Mouse (Mus musculus) erythroblast, adult 5-6 weeks (primary cell): ENCODE measurements around the gene Stx4a. TPM values are rescaled to one million over a fixed set of nuclear protein-coding genes. Genes with fewer than 3 reads are reported as not detected.
"Not testable (repeated sequence)": the region's sequence is repeated elsewhere in the genome, so short reads cannot be mapped to it uniquely, and the experiment has no call there.

Experiments
- ATAC-seq: replicated peaks from 2 replicates; pipeline ENCODE4 v1.8.0; 2016; ENCODE audit warnings: moderate number of reproducible peaks, mild to moderate bottlenecking, moderate TSS enrichment, inconsistent platforms; ENCODE audit not compliant: poor library complexity, low FRiP score, severe bottlenecking
- total RNA-seq, 2 experiments: library from RNA; stranded (forward) in 1 of 2; stranded (reverse) in 1 of 2; fragments of 150-400 nt in 1 of 2; fragments of 200-764, 138-1000 nt in 1 of 2; gene quantifications; 2 replicates each; pipeline versions ENCODE4 v1.2.3 to v1.2.4; 2015 to 2017; ENCODE audit warnings: low replicate concordance in 2 of 2

Gene Stx4a
- total RNA-seq, 2 experiments from 2014 or later = 9.8 to 17.9 TPM

DNA sequence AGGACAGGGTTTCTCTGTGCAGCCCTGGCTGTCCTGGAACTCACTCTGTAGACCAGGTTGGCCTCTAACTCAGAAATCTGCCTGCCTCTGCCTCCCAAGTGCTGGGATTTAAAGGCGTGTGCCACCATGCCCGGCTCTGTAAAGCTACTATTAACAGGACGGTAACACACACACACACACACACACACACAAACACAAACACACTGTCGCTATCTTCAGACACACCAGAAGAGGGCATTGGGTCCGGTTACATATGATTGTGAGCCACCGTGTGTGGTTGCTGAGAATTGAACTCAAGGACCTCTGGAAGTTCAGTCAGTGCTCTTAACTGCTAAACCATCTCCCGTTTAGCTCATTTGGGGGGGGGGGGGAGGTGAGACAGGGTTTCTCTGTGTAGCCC lies 71.8 kb downstream of the Stx4a start:
- not testable (repeated sequence) for ATAC-seq

DNA sequence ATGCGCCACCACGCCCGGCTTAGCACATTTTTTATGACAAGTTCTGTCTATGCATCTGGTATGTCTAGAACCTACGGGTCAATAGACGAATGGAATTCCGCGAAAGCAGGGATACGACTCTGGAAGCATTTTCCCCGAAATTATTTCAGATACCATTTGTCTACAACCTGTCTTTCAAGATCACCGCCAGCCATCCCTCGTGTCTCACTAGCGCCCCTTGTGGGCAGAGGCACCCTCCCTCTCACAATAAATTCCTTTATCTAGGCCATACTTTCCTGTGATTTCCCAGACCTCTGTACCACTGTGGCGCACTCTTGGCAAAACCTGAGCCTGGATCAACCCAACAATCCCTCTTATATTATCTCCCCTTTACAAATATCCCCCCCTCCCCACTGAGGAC lies 72.3 kb downstream of the Stx4a start:
- ATAC-seq = peak; percentile 57; the same call in 1 of the 2 replicates

DNA sequence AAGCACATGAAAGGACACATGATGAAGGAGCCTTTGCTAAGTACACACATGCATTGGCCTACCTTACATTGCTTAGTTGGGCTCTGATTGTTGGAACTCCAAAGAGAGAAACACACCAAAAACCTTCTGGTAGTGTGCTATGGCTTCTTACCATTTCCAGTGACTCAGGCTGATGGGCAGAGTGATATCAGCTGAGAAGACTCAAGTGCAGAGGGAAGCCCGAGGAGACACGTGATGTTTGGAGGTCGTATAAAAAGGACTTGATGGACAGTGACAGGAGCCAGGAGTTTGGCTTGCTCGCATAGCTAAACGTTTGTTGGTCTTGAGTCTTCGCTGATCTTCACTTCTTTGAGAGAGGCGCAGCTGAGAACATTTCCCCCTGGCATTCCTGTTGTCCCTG lies 73.4 kb downstream of the Stx4a start:
- ATAC-seq = no peak

DNA sequence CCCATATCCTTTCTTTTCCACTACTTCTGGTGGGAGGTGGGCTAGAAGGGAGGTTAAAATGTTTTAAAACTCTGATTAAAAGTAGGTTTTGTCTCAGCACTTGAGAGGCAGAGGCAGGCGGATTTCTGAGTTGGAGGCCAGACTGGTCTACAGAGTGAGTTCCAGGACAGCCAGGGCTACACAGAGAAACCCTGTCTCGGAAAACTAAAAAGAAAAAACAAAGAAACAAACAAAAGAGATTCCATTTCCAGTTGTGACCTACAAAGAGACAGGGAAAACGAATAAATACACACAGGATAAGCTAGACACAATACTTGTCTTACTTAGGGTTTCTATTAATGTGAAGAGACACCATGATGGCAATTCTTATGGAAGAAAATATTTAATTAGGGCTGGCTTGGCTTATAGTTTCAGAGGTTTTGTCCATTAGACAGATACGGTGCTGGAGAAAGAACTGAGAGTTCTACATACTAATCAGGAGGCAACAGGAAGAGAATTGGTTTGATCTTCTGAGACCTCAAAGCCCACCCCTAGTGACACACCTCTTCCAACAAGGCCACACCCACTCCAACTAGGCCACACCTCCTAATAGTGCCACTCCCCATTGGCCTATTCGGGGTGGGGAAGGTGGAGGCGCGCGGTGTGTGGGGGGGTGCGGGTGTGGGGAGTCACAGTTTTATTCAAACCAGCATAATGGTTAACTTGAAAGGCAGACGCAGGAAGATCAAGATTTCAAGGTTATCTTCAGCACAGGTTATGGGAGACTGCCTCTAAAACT lies 74.3 kb downstream of the Stx4a start:
- ATAC-seq = no peak

Other genes starting within 250 kb of the Stx4a start
- gene Ccdc189, start 235.7 kb upstream of the Stx4a start, total RNA-seq (2015; ENCODE audit: low replicate concordance) = 4.0 and 14.0 TPM in 2 replicates
- gene Ccdc189, start 235.7 kb upstream of the Stx4a start, total RNA-seq (2017; ENCODE audit: low replicate concordance) = 26.1 and 31.4 TPM in 2 replicates
- 17.1 and 18.1 TPM in 2 replicates for gene Rnf40, start 235.5 kb upstream of the Stx4a start, total RNA-seq (2015; ENCODE audit: low replicate concordance)
- gene Rnf40, start 235.5 kb upstream of the Stx4a start, total RNA-seq (2017; ENCODE audit: low replicate concordance) = 41.8 and 86.0 TPM in 2 replicates
- gene Zfp629, start 208.5 kb upstream of the Stx4a start, total RNA-seq (2015; ENCODE audit: low replicate concordance) = 0.77 and 0.84 TPM in 2 replicates
- gene Zfp629, start 208.5 kb upstream of the Stx4a start, total RNA-seq (2017; ENCODE audit: low replicate concordance) = 2.0 and 3.2 TPM in 2 replicates
- gene Bcl7c, start 115.4 kb upstream of the Stx4a start, total RNA-seq (2015; ENCODE audit: low replicate concordance) = 28.8 and 41.3 TPM in 2 replicates
- gene Bcl7c, start 115.4 kb upstream of the Stx4a start, total RNA-seq (2017; ENCODE audit: low replicate concordance) = 3.8 and 4.3 TPM in 2 replicates
- gene Ctf1, start 111.6 kb upstream of the Stx4a start, total RNA-seq (2015; ENCODE audit: low replicate concordance) = 0.63 TPM in 1 of 2 replicates, not detected in the other
- gene Ctf1, start 111.6 kb upstream of the Stx4a start, total RNA-seq (2017; ENCODE audit: low replicate concordance) = not detected in 2 replicates
- not detected in 2 replicates for gene Ctf2, start 92.1 kb upstream of the Stx4a start, total RNA-seq (2015; ENCODE audit: low replicate concordance)
- not detected in 2 replicates for gene Ctf2, start 92.1 kb upstream of the Stx4a start, total RNA-seq (2017; ENCODE audit: low replicate concordance)
- 2.7 and 6.0 TPM in 2 replicates for gene Fbxl19, start 79.8 kb upstream of the Stx4a start, total RNA-seq (2015; ENCODE audit: low replicate concordance)
- 3.1 and 6.2 TPM in 2 replicates for gene Fbxl19, start 79.8 kb upstream of the Stx4a start, total RNA-seq (2017; ENCODE audit: low replicate concordance)
- 2.9 and 9.0 TPM in 2 replicates for gene Orai3, start 54.5 kb upstream of the Stx4a start, total RNA-seq (2015; ENCODE audit: low replicate concordance)
- gene Orai3, start 54.5 kb upstream of the Stx4a start, total RNA-seq (2017; ENCODE audit: low replicate concordance) = 5.7 and 9.8 TPM in 2 replicates
- gene Setd1a, start 47.6 kb upstream of the Stx4a start, total RNA-seq (2015; ENCODE audit: low replicate concordance) = 3.8 and 18.2 TPM in 2 replicates
- gene Setd1a, start 47.6 kb upstream of the Stx4a start, total RNA-seq (2017; ENCODE audit: low replicate concordance) = 8.9 and 11.3 TPM in 2 replicates
- 7.5 TPM in 1 of 2 replicates, not detected in the other for gene Gm49388, start 38.7 kb upstream of the Stx4a start, total RNA-seq (2015; ENCODE audit: low replicate concordance)
- gene Gm49388, start 38.7 kb upstream of the Stx4a start, total RNA-seq (2017; ENCODE audit: low replicate concordance) = 2.0 and 5.3 TPM in 2 replicates
- gene Hsd3b7, start 23.7 kb upstream of the Stx4a start, total RNA-seq (2015; ENCODE audit: low replicate concordance) = 2.7 and 9.2 TPM in 2 replicates
- 3.8 and 4.3 TPM in 2 replicates for gene Hsd3b7, start 23.7 kb upstream of the Stx4a start, total RNA-seq (2017; ENCODE audit: low replicate concordance)
- not detected in 2 replicates for gene Stx1b, start 255 bp downstream of the Stx4a start, total RNA-seq (2015; ENCODE audit: low replicate concordance)
- not detected in 2 replicates for gene Stx1b, start 255 bp downstream of the Stx4a start, total RNA-seq (2017; ENCODE audit: low replicate concordance)
- gene Zfp646, start 51.9 kb downstream of the Stx4a start, total RNA-seq (2015; ENCODE audit: low replicate concordance) = 6.7 and 11.1 TPM in 2 replicates
- gene Zfp646, start 51.9 kb downstream of the Stx4a start, total RNA-seq (2017; ENCODE audit: low replicate concordance) = 14.4 and 15.4 TPM in 2 replicates
- 1.5 and 6.1 TPM in 2 replicates for gene Zfp668, start 52.5 kb downstream of the Stx4a start, total RNA-seq (2015; ENCODE audit: low replicate concordance)
- gene Zfp668, start 52.5 kb downstream of the Stx4a start, total RNA-seq (2017; ENCODE audit: low replicate concordance) = 2.3 and 7.4 TPM in 2 replicates
- not detected in 2 replicates for gene Prss53, start 66.7 kb downstream of the Stx4a start, total RNA-seq (2015; ENCODE audit: low replicate concordance)
- gene Prss53, start 66.7 kb downstream of the Stx4a start, total RNA-seq (2017; ENCODE audit: low replicate concordance) = not detected in 2 replicates
- not detected in 2 replicates for gene Gm21974, start 71.2 kb downstream of the Stx4a start, total RNA-seq (2015; ENCODE audit: low replicate concordance)
- not detected in 2 replicates for gene Gm21974, start 71.2 kb downstream of the Stx4a start, total RNA-seq (2017; ENCODE audit: low replicate concordance)
- 9.8 and 25.7 TPM in 2 replicates for gene Vkorc1, start 71.3 kb downstream of the Stx4a start, total RNA-seq (2015; ENCODE audit: low replicate concordance)
- 0.94 and 2.5 TPM in 2 replicates for gene Vkorc1, start 71.3 kb downstream of the Stx4a start, total RNA-seq (2017; ENCODE audit: low replicate concordance)
- 25.1 and 43.8 TPM in 2 replicates for gene Bckdk, start 79.8 kb downstream of the Stx4a start, total RNA-seq (2015; ENCODE audit: low replicate concordance)
- 12.5 and 12.9 TPM in 2 replicates for gene Bckdk, start 79.8 kb downstream of the Stx4a start, total RNA-seq (2017; ENCODE audit: low replicate concordance)
- 3.5 and 4.4 TPM in 2 replicates for gene Kat8, start 88.2 kb downstream of the Stx4a start, total RNA-seq (2015; ENCODE audit: low replicate concordance)
- 9.5 and 16.4 TPM in 2 replicates for gene Kat8, start 88.2 kb downstream of the Stx4a start, total RNA-seq (2017; ENCODE audit: low replicate concordance)
- not detected in 2 replicates for gene Prss8, start 105.8 kb downstream of the Stx4a start, total RNA-seq (2015; ENCODE audit: low replicate concordance)
- gene Prss8, start 105.8 kb downstream of the Stx4a start, total RNA-seq (2017; ENCODE audit: low replicate concordance) = not detected in 2 replicates
- gene Prss36, start 122.4 kb downstream of the Stx4a start, total RNA-seq (2015; ENCODE audit: low replicate concordance) = not detected in 2 replicates
- not detected in 2 replicates for gene Prss36, start 122.4 kb downstream of the Stx4a start, total RNA-seq (2017; ENCODE audit: low replicate concordance)
- gene Fus, start 143.2 kb downstream of the Stx4a start, total RNA-seq (2015; ENCODE audit: low replicate concordance) = 59.6 and 159 TPM in 2 replicates
- gene Fus, start 143.2 kb downstream of the Stx4a start, total RNA-seq (2017; ENCODE audit: low replicate concordance) = 19.3 and 43.4 TPM in 2 replicates
- gene Pycard, start 169.6 kb downstream of the Stx4a start, total RNA-seq (2015; ENCODE audit: low replicate concordance) = 33.6 and 42.6 TPM in 2 replicates
- gene Pycard, start 169.6 kb downstream of the Stx4a start, total RNA-seq (2017; ENCODE audit: low replicate concordance) = 3.2 and 3.3 TPM in 2 replicates
- gene Trim72, start 179.7 kb downstream of the Stx4a start, total RNA-seq (2015; ENCODE audit: low replicate concordance) = not detected in 2 replicates
- not detected in 2 replicates for gene Trim72, start 179.7 kb downstream of the Stx4a start, total RNA-seq (2017; ENCODE audit: low replicate concordance)
- gene Itgam, start 238.3 kb downstream of the Stx4a start, total RNA-seq (2015; ENCODE audit: low replicate concordance) = 44.6 and 47.6 TPM in 2 replicates
- 46.6 and 54.4 TPM in 2 replicates for gene Itgam, start 238.3 kb downstream of the Stx4a start, total RNA-seq (2017; ENCODE audit: low replicate concordance)
- gene Gm49368, start 238.4 kb downstream of the Stx4a start, total RNA-seq (2015; ENCODE audit: low replicate concordance) = not detected in 2 replicates
- not detected in 2 replicates for gene Gm49368, start 238.4 kb downstream of the Stx4a start, total RNA-seq (2017; ENCODE audit: low replicate concordance)